Mouse (Mus musculus) bone marrow, adult 2 months (tissue): ENCODE measurements around the gene Dlgap1. TPM values are rescaled to one million over a fixed set of nuclear protein-coding genes. Genes with fewer than 3 reads are reported as not detected.

ENCODE experiments used
- H3K27ac ChIP-seq: fragments of 200-500 bp; 2 replicates; pipeline ENCODE4 v1.5.1; 2012; ENCODE audit warnings: low read depth, mild to moderate bottlenecking, control low read depth, inconsistent platforms, low read length; ENCODE audit not compliant: control insufficient read depth, poor library complexity, insufficient read depth
- H3K4me1 ChIP-seq: fragments of 200-500 bp; 2 replicates; pipeline ENCODE4 v1.6.1; 2011; ENCODE audit warnings: low read length; ENCODE audit not compliant: control insufficient read depth, insufficient read depth
- H3K4me3 ChIP-seq: fragments of 200-500 bp; replicated peaks from 2 replicates; pipeline ENCODE3; 2011; ENCODE audit warnings: mild to moderate bottlenecking, low read depth, low read length, control low read depth; ENCODE audit not compliant: control insufficient read depth
- CTCF ChIP-seq: fragments of 200-500 bp; IDR thresholded peaks from 2 replicates; pipeline ENCODE4 v1.5.1; 2011; ENCODE audit warnings: low read length, control low read depth; ENCODE audit not compliant: control insufficient read depth, insufficient read depth
- POLR2A ChIP-seq: fragments of 200-500 bp; IDR thresholded peaks from 2 replicates; pipeline ENCODE4 v1.6.1; 2011; ENCODE audit warnings: low read depth, mild to moderate bottlenecking, control low read depth, low read length, borderline replicate concordance; ENCODE audit not compliant: control insufficient read depth
- WGBS: fragments of 180-500 bp; shearing (Covaris S2); methylation state at CpG from one replicate; pipeline ENCODE4 v1.1.7; 2018; 5-methylcytosine and 5-hydroxymethylcytosine counted together
- polyA plus RNA-seq: library from polyadenylated mRNA; stranded (reverse); fragments of >200 nt; gene quantifications from 2 replicates; pipeline ENCODE4 v1.2.4, GENCODE M21; 2011; ENCODE audit warnings: low replicate concordance; ENCODE audit not compliant: missing spikeins, insufficient read depth, insufficient read length

Gene Dlgap1
- polyA plus RNA-seq, 1 experiment, result not detected

DNA sequence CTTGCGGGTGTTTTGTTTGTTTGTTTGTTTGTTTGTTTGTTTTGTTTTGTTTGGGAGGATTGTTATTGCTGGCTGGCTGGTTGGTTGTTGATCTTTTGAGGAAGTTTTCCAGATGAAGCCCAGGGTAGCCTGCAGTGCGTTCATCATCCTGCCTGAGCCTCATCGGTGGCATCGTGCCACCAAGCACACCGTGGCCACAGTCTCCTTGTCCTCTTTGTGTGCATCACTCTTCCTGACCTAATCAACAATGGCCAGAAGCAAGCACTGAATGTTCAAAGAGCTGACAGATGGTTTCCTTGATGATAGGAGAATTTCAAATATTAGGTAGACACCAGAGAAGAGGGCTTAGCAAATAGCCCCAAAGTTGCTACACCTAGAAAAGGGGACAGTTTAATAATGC lies 336.1 kb downstream of the Dlgap1 start:
- 83% methylated on average over 5 of the region's 5 CpGs for WGBS
- no peak overlapping the region for H3K4me3 ChIP-seq
- H3K4me1 ChIP-seq, result no peaks in the 10 kb centered on the region
- H3K27ac ChIP-seq, result no peak overlapping the region
- no peak for TF ChIP-seq POLR2A
- TF ChIP-seq CTCF, result no peak

DNA sequence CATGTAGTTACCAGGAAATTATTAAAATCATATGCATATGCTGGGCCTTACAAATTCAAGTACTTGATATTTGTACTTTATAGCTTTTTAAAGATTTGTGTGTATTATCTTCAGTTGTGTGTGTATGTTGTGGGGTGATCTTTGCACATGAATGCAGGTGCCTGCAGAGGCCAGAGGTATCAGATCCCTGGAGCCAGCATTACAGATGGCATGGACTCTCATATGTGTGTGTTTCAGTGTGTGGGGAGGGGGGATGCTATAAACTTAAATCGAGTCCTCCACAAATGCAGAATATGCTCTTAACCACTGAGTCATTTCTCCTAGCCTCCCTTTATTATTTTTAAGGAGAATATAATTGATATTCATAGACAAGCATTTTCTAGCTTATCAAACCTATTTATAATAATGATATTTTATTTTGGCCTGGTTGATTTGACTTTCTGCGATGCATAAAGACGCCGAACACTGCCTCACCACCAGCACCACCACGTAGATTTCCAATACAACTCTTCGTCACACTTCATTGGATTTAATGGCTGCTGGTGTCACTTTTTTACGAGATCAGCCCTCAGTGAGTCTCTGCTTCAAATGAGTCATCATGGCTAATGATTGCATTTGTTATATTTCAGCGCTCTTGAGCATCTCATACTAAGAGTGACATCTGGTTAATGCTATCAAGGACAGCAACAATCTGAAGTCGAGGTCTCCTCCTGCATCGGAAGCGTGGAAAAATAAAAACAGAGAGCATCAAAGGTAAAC lies 338.7 kb downstream of the Dlgap1 start:
- no peak overlapping the region for H3K4me3 ChIP-seq
- no peaks in the 10 kb centered on the region for H3K4me1 ChIP-seq
- 79% methylated on average over 11 of the region's 11 CpGs for WGBS
- no peak overlapping the region for H3K27ac ChIP-seq
- no peak for TF ChIP-seq POLR2A
- TF ChIP-seq CTCF, result no peak

DNA sequence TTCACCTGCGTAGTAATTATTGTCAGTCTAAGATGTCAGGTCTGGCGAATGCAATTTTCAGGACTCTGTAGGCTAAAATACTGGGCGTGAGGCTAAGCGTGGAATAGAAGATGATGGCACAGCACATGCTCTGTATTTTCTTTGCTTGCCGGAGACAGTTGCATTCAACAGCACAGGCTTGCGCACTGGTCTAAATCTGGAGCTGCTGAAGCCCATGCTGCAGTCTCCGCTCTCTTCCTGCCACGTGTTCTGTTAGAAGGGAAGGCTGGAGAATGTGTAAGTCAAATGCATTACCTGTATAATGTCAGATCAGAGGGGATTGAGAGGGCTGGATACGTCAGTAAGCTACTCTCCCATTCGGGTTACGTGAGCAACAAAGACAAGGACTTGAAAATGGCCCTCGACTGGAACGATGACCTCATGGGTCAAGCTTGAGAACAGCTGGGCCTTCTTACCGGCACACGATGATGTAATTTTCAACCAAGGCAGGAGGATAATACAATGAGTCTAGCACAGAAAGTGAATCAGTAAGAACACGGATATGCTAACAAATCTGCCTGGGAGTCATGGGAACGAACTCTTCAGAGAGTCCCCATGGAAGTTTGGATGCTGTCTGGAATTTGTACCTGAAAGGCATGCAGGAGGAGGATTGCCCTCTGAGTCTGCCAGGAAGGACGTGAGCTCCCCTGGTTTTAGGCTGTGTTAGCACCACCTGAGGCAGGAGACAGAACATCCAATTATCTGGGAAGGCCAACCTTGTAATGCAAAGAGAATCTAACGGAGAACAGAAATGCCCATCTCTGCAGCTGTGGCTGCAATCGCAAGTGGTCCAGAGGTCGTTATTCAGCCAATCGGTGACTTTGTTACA lies 339.7 kb downstream of the Dlgap1 start:
- 77% methylated on average over 22 of the region's 22 CpGs for WGBS
- TF ChIP-seq POLR2A, result no peak
- no peak for TF ChIP-seq CTCF

DNA sequence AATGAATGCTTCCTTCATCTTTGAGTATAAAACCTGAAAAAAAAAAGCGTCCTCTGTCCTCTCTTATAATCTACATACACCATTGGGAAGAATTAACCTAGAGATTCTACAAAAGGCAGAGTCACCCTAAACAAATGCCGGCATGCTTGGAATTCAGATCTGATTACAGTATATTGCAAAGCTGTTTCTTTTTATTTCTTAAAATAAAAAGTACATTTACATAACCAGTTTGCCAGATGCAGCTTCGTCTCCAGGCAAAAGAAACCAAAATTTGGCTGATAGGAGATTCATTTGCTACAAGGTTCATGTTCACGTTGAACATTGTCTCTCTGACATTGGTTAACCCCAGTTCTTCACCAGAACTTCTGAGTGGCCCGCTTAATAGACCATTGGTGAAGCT lies 347.5 kb downstream of the Dlgap1 start:
- Histone ChIP-seq H3K4me3 (no peak overlapping the region), H3K27ac (no peak overlapping the region), H3K4me1 (no peaks in the 10 kb centered on the region)
- TF ChIP-seq CTCF (no peak), POLR2A (no peak)
- WGBS, result 65% methylated on average over 5 of the region's 5 CpGs

More for the DNA sequence above, 339.7 kb downstream of the Dlgap1 start:
- Histone ChIP-seq H3K4me3 (no peak overlapping the region), H3K4me1 (no peaks in the 10 kb centered on the region), H3K27ac (no peak overlapping the region)

DNA sequence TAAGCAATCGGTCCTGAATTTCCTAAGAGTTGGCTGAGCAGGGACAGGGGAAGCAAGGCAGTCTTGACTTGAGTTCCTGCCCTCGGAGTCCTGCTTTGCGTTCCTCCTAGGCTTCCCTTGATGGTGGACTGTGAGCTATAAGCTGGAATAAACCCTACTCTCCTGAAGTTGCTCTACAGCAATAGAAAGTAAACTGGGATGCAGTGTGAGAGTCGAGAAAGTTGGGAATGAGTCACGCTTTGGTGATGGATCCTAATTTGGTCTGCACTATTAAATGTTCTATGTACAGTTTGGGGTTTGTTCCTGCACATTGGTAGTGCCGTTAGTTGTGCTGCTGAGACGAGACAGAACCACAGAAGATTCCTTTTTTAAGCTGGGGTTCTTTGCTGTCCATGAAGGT lies 348.9 kb downstream of the Dlgap1 start:
- TF ChIP-seq POLR2A (no peak), CTCF (no peak)
- WGBS, result 83% methylated on average over 7 of the region's 7 CpGs
- no peak overlapping the region for H3K27ac ChIP-seq
- no peaks in the 10 kb centered on the region for H3K4me1 ChIP-seq
- H3K4me3 ChIP-seq, result no peak overlapping the region

DNA sequence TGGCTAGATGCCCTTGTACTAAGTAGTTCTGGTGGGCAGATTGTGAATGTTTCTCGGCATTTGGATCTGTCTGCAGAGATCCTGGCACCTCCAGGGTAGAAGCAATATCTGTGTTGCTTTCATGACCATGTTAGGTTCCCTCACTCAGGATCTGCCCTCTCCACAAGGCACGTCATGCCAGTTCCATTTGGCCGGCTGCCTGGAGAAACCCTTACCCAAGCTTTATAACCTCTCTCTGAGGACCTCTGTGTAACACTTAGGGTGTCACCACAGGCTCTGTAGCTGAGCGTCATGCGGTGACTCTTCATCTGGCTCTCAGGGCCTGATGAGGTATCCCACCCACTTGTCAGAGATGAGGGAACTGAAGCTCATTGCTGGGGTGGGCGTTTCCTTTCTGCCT lies 353.1 kb downstream of the Dlgap1 start:
- no peak for TF ChIP-seq POLR2A
- TF ChIP-seq CTCF, result no peak
- H3K4me1 ChIP-seq, result no peaks in the 10 kb centered on the region
- H3K4me3 ChIP-seq, result no peak overlapping the region
- WGBS, result 76% methylated on average over 6 of the region's 6 CpGs
- no peak overlapping the region for H3K27ac ChIP-seq

DNA sequence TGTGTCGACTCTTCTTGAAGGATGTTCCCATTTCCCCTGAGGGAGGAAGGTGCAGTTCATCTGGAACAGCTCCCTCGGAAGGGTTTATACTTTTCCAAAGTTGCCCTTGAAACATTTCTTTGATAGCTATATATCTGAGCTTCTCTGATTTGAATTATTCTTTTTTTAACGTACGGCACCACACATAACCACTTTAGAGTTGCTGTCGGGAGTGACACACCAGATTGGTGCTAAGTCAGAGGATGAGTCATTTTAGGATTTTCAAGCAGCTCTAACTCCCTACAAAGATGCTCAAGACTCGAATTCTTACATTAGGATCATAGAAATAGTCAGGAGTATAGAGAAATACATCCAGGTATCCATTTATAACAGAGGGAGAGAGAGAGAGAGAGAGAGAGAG lies 364.6 kb downstream of the Dlgap1 start:
- TF ChIP-seq POLR2A (no peak), CTCF (no peak)
- WGBS, result 69% methylated on average over 6 of the region's 6 CpGs
- H3K4me1 ChIP-seq, result no peaks in the 10 kb centered on the region
- H3K27ac ChIP-seq, result no peak overlapping the region
- no peak overlapping the region for H3K4me3 ChIP-seq

DNA sequence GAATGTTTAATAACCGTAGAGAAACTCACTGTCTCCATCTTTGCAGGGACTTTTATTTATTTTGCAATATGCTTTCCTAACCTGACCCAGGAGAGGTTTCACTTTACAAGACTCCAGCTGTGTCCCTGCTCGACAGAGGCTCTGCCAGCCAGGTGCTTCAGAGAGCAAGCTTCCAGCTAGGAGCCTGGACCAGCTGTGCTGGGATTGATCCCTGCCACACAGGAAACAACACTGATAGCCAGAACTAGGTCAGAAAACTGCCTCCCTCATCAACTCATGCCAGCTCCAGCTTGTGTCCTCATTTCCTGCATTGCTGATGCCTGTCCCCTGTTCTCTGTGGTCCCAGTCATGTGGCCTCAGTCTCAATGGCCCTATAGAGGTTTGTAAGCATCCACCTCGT lies 365.3 kb downstream of the Dlgap1 start:
- Histone ChIP-seq H3K4me1 (no peaks in the 10 kb centered on the region), H3K4me3 (no peak overlapping the region), H3K27ac (no peak overlapping the region)
- TF ChIP-seq POLR2A, result no peak
- WGBS, result 44% methylated on average over 3 of the region's 3 CpGs
